Mouse (Mus musculus): Measurements from ENCODE around the gene Fam131a.

Gene Fam131a

GRCm38 (mm10) chr16:20695622-20696323 lies 2.7 kb downstream of the Fam131a start:
- peak; percentile 83 for DNase-seq (ENCODE audit: low spot score)

- DNase-seq (ENCODE audit: low spot score) = no peak
Observed at GRCm38 (mm10) chr16:20699266-20699665, 6.2 kb downstream of the Fam131a start.

- no peak for DNase-seq (ENCODE audit: low spot score)
Observed at GRCm38 (mm10) chr16:20700036-20700435, 7.0 kb downstream of the Fam131a start.

- no peak for DNase-seq (ENCODE audit: low spot score)
Observed at GRCm38 (mm10) chr16:20701316-20701715, 8.3 kb downstream of the Fam131a start.

- no peak for DNase-seq (ENCODE audit: low spot score)
Observed at GRCm38 (mm10) chr16:20701729-20702521, 8.9 kb downstream of the Fam131a start.

- peak; percentile 85 for DNase-seq (ENCODE audit: low spot score)
Observed at GRCm38 (mm10) chr16:20702522-20702893, 9.5 kb downstream of the Fam131a start.

- no peak for DNase-seq (ENCODE audit: low spot score)
Observed at GRCm38 (mm10) chr16:20703071-20703470, 10.0 kb downstream of the Fam131a start.

GRCm38 (mm10) chr16:20703699-20704400 lies 10.8 kb downstream of the Fam131a start:
- no peak for DNase-seq (ENCODE audit: low spot score)

- DNase-seq (ENCODE audit: low spot score) = no peak
Observed at GRCm38 (mm10) chr16:20705786-20706185, 12.7 kb downstream of the Fam131a start.

GRCm38 (mm10) chr16:20706407-20707055 lies 13.5 kb downstream of the Fam131a start:
- peak; percentile 62 for DNase-seq (ENCODE audit: low spot score)

GRCm38 (mm10) chr16:20708220-20708938 lies 15.3 kb downstream of the Fam131a start:
- DNase-seq (ENCODE audit: low spot score) = no peak

- no peak for DNase-seq (ENCODE audit: low spot score)
Observed at GRCm38 (mm10) chr16:20708939-20709734, 16.1 kb downstream of the Fam131a start.

- no peak for DNase-seq (ENCODE audit: low spot score)
Observed at GRCm38 (mm10) chr16:20710370-20710769, 17.3 kb downstream of the Fam131a start.

GRCm38 (mm10) chr16:20710810-20711209 lies 17.8 kb downstream of the Fam131a start:
- no peak for DNase-seq (ENCODE audit: low spot score)

GRCm38 (mm10) chr16:20712190-20712589 lies 19.1 kb downstream of the Fam131a start:
- DNase-seq (ENCODE audit: low spot score) = no peak

- DNase-seq (ENCODE audit: low spot score) = no peak
Observed at GRCm38 (mm10) chr16:20712889-20713288, 19.8 kb downstream of the Fam131a start.

- DNase-seq (ENCODE audit: low spot score) = no peak
Observed at GRCm38 (mm10) chr16:20714307-20715080, 21.5 kb downstream of the Fam131a start.

GRCm38 (mm10) chr16:20715161-20715560 lies 22.1 kb downstream of the Fam131a start:
- DNase-seq (ENCODE audit: low spot score) = no peak

- DNase-seq (ENCODE audit: low spot score) = no peak
Observed at GRCm38 (mm10) chr16:20715566-20715965, 22.5 kb downstream of the Fam131a start.
